Mouse (Mus musculus) heart, embryonic 16.5 days (tissue): Measurements from ENCODE around the gene Gm47841. TPM values are rescaled to one million over a fixed set of nuclear protein-coding genes. Genes with fewer than 3 reads are reported as not detected.

Experiments used
- ATAC-seq: fragments of 200-750 bp; cut with Nextera tagmentation; replicated peaks from 2 replicates; pipeline ENCODE4 v1.8.0; 2017; ENCODE audit warnings: moderate number of reproducible peaks; ENCODE audit not compliant: insufficient read depth, low FRiP score; ENCODE audit errors: extremely low read depth
- H3K27ac ChIP-seq: fragments of 300-500 bp; sonication (generic); 2 replicates; pipeline ENCODE4 v1.5.1; 2014; ENCODE audit warnings: mild to moderate bottlenecking, low read length, control low read depth, moderate library complexity
- H3K27me3 ChIP-seq: fragments of 300-500 bp; sonication (generic); 2 replicates; pipeline ENCODE4 v1.6.1; 2014; ENCODE audit warnings: low read length, mixed read lengths; ENCODE audit not compliant: control insufficient read depth, insufficient read depth
- H3K36me3 ChIP-seq: fragments of 300-500 bp; sonication (generic); 2 replicates; pipeline ENCODE4 v1.6.1; 2014; ENCODE audit not compliant: control insufficient read depth, insufficient read depth
- H3K4me1 ChIP-seq: fragments of 300-500 bp; sonication (generic); 2 replicates; pipeline ENCODE4 v1.6.1; 2014; ENCODE audit warnings: low read length, mixed read lengths; ENCODE audit not compliant: control insufficient read depth, insufficient read depth
- H3K4me2 ChIP-seq: fragments of 300-500 bp; sonication (generic); 2 replicates; pipeline ENCODE4 v1.6.1; 2014; ENCODE audit warnings: low read depth, mild to moderate bottlenecking, control low read depth, low read length
- H3K4me3 ChIP-seq: fragments of 300-500 bp; sonication (generic); 2 replicates; pipeline ENCODE4 v1.5.1; 2014; ENCODE audit warnings: mild to moderate bottlenecking, control low read depth, low read length
- H3K9ac ChIP-seq: fragments of 300-500 bp; sonication (generic); 2 replicates; pipeline ENCODE4 v1.6.1; 2014; ENCODE audit warnings: low read length, control low read depth
- H3K9me3 ChIP-seq: fragments of 300-500 bp; sonication (generic); replicated peaks from 2 replicates; pipeline ENCODE4 v1.6.1; 2016; ENCODE audit warnings: low read length; ENCODE audit not compliant: control insufficient read depth
- WGBS: fragments of 180-500 bp; shearing (Covaris S2); extraction: QIAGEN DNeasy Blood & Tissue Kit; methylation state at CpG from one replicate; pipeline ENCODE4 v1.1.7; 2014; 5-methylcytosine and 5-hydroxymethylcytosine counted together
- polyA plus RNA-seq: library from polyadenylated mRNA; unstranded; fragments of >200 nt; fragmentation: Nextera tagmentation; extraction: Ambion mirVana; gene quantifications from 2 replicates; pipeline ENCODE4 v1.2.1, GENCODE M21; 2015

The Gm47841 gene
- polyA plus RNA-seq, 1 experiment from 2014 or later, result not detected

DNA sequence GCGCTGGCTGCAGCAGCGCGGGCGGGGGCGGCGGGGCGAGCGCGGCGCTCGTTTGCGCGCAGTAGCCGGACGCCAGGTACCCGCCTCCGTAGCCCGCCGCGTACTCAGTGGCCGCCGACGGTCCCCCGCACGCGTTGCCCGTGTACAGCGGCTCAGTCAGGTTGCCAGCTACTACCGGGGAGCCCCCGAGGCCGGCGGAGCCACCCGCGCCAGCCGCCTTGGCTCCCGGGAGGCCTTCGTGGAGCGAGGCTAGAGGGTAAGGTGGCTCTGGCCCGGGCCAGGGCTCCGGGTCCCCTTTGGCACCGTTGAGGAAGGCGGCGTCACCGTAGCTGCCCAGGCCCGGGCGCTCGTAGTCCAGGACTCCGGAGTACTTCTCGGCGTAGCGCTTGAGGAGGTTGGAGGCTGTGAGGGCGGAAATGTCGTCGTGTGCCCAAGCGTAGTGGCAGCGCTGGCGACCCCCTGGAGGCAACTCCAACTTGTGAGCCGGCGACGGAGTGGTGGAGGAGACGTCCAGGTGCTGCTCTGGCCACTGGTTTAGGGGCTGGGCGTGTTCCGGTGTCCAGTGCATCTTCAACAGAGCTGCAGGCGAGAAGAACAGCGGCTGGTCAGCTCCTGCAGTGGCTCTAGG is 6.7 kb upstream of the Gm47841 start:
- H3K4me3 ChIP-seq, result peak overlapping the region; percentile 46
- no peaks in the 10 kb centered on the region for H3K36me3 ChIP-seq
- ATAC-seq, result no peak
- H3K9me3 ChIP-seq, result no peaks in the 10 kb centered on the region
- 20% methylated on average over 54 of the region's 65 CpGs for WGBS
- peaks cover 3% of the 10 kb centered on the region; the same call in 1 of the 2 replicates for H3K4me1 ChIP-seq
- H3K27ac ChIP-seq, result no peak overlapping the region
- peaks cover 70% of the 10 kb centered on the region for H3K27me3 ChIP-seq
- H3K9ac ChIP-seq, result no peak overlapping the region
- H3K4me2 ChIP-seq, result peak overlapping the region; percentile 66

DNA sequence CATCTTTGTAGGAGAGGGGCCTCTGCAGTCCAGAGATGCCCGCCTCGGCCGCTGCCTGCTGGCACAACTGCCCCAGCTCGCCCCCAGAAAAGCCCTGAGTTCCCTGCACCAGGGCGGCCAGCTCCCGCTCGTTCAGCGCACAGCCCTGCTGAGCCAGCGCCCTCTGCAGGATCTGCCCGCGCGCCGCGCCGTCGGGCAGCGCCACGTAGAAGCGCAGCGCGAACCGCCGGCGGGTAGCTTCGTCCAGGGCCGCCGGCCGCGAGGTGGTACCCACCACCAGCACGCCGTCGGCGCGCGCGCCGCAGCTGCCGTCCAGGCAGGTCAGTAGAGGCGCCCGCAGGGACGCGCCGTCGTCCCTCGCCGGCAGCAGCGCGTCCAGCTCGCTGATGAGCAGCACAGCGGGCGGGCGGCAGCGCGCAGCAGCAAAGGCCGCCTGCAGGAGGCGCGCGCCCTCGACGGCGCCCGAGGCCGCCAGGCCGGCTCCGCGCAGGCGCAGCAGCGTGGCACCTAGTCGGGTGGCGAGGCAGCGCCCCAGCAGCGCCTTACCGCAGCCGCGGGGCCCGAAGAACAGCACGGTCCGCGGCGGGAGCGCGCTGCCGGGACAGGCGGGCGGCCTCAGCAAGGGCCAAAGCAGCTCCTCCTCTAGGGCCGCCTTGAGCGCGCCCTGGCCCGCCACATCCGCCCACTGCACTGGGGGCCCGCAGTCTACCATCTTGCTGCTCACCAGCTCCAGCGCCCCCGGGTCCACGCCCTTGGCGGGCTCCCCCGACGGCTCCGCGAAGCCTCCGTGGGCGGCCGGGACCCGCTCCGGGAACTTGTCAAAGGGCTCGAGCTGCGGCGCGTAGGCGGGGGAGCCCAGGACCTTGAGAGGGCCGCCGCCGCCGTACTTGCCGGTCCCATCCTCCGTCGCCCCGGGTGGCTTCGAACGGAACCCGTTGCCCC is 5.6 kb upstream of the Gm47841 start:
- Histone ChIP-seq H3K4me3 (peak overlapping the region; percentile 46), H3K9me3 (no peaks in the 10 kb centered on the region), H3K36me3 (no peaks in the 10 kb centered on the region), H3K4me2 (peak overlapping the region; percentile 66), H3K9ac (no peak overlapping the region), H3K27ac (no peak overlapping the region), H3K4me1 (peaks cover 3% of the 10 kb centered on the region; the same call in 1 of the 2 replicates), H3K27me3 (peaks cover 82% of the 10 kb centered on the region)
- 25% methylated on average over 116 of the region's 120 CpGs for WGBS
- no peak; the same call in 1 of the 2 replicates for ATAC-seq

DNA sequence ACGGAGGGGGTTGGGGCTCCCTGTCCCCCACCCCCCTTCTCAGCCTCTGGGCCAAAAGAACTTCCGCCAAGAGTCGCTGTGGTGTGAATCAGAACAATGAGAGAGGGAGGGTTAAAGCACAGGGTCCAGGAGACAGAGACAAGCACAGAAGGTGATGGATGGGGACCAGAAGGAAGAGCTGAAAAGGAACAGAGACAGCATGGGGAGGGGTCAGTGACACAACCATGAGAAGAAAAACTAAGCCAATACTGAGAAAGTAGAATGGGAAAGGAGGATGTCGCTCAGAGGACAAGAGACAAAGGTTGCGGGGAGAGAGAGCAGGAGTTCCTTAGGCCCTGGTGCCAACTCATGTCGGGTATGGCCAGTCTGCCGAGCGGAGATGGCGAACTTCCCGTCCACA is 4.7 kb upstream of the Gm47841 start:
- no peak for ATAC-seq
- H3K36me3 ChIP-seq, result no peaks in the 10 kb centered on the region
- 74% methylated on average over 10 of the region's 10 CpGs for WGBS

DNA sequence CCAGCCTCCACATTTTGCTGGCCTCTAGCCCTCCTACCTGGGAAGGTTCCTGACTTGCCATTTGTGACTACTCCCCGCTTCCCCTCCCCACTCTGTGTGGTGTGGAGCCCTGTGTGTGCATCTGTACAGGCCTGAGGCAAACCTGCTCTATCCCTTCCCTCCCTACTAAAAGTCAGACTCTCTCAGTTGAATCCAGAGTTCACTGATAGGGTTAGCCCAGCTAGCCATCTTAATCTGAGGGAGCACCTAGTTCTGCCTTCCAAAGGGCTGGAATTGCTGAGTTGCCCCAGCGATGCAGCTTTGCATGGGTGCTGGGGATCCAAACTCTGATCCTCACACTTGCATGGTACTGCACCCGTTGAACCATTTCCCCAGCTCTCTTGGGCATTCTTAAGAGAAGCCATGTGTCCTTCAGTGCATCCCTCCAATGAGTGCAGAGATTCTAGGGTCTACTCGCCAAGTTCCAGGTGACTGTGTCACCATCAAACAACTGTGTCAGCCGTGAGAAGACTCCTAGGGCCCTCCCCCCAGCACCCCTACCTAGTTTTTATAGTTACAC is 1.2 kb upstream of the Gm47841 start:
- H3K27me3 ChIP-seq, result peaks cover 97% of the 10 kb centered on the region
- H3K27ac ChIP-seq, result no peak overlapping the region
- H3K9ac ChIP-seq, result no peak overlapping the region
- WGBS, result 54% methylated on average over 5 of the region's 5 CpGs
- H3K9me3 ChIP-seq, result no peaks in the 10 kb centered on the region
- ATAC-seq, result no peak
- peaks cover 16% of the 10 kb centered on the region for H3K4me1 ChIP-seq
- H3K4me2 ChIP-seq, result no peak overlapping the region
- H3K36me3 ChIP-seq, result no peaks in the 10 kb centered on the region
- no peak overlapping the region for H3K4me3 ChIP-seq

More for the DNA sequence above, 4.7 kb upstream of the Gm47841 start:
- no peak overlapping the region for H3K27ac ChIP-seq
- peaks cover 8% of the 10 kb centered on the region for H3K4me1 ChIP-seq
- H3K9ac ChIP-seq, result no peak overlapping the region
- peaks cover 89% of the 10 kb centered on the region for H3K27me3 ChIP-seq
- no peaks in the 10 kb centered on the region for H3K9me3 ChIP-seq
- no peak overlapping the region for H3K4me3 ChIP-seq
- no peak overlapping the region for H3K4me2 ChIP-seq

DNA sequence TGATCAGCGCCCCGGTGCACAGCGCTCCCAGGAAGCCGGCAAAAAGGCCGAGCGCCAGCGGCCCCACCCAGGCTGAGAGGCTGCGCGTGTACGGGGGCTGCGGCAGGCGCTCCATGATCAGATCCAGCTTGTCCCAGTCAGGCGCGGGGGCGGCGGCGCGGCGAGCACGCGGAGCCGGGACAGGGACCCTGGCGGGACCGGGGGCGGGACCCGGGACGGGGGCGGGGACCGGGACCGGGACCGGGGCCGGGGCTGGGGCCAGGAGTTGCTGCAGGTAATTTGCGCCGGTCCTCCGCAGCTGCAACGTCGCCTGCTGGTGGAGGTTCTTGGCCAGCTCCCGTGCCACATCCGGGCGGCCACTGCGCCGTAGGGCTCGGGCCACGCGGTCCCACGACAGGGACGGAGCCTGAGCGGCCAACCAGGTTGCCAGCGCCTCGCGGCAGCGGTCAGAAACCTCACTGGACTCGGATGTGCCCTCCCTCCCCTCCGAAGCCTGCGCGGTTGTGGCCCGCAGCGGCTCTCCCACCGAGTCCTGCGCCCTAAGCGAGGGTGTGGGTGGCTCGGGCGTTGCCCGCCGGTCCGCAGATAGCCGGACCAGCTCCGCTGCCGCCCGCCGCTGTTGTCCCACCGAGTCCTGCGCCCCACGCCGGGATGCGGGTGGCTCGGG is 537 bp downstream of the Gm47841 start:
- Histone ChIP-seq H3K27me3 (peaks cover 93% of the 10 kb centered on the region), H3K9me3 (no peaks in the 10 kb centered on the region), H3K36me3 (no peaks in the 10 kb centered on the region), H3K9ac (peak overlapping the region; percentile 62), H3K4me1 (peaks cover 16% of the 10 kb centered on the region), H3K27ac (no peak overlapping the region), H3K4me2 (peak overlapping the region; percentile 90), H3K4me3 (peak overlapping the region; percentile 59)
- WGBS, result under 1% methylated on average over 72 of the region's 77 CpGs
- peak; percentile 29; the same call in 1 of the 2 replicates for ATAC-seq

DNA sequence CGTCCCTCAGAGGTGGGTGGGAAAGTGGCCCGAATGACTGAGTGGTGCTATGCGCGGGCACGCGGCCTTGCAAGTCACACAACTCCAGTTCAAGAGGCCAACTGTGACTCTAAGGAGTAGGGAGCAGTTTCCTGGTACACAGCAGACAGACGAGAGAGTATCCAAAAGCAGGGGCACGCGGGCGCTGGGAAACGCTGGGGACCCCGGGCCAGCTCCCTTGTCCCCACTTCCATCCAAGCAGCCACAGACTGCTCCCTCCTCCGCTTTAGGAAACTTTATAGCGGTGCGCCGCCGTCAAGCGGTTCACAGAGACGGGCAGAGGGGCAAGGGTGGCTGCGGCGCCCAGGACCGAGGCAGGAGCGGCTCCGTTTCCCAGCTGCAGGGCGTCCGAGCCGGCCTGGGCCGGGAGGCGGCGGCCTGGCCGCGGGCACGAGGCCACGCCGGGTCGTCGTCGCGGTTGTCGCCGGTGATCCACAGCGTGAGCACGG is 1.1 kb downstream of the Gm47841 start:
- Histone ChIP-seq H3K9ac (peak overlapping the region; percentile 62), H3K9me3 (no peaks in the 10 kb centered on the region), H3K4me1 (peaks cover 16% of the 10 kb centered on the region), H3K27ac (no peak overlapping the region), H3K36me3 (no peaks in the 10 kb centered on the region), H3K4me2 (peak overlapping the region; percentile 90), H3K4me3 (peak overlapping the region; percentile 59), H3K27me3 (peaks cover 93% of the 10 kb centered on the region)
- whole genome bisulfite sequencing, result 4% methylated on average over 43 of the region's 43 CpGs
- no peak for ATAC-seq

DNA sequence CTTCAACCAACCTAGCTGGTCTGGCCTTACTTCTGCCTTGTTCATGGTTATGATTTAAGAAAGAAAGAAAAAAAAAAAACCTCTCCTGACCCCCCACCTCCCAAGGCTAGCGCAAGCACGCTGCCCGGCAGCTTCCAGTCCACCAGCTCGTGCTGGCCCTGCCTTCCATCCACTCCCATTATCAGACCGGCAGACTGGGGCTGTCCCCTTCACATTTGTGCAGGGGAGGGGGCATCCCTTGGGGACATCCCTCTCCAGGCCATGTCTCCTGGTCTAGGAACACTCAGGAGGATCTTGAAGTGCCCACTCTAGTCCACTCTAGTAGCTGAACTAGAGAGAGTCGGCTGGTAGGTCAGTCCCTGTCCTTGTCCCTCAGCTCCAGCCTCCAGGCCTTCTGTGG is 2.7 kb downstream of the Gm47841 start:
- Histone ChIP-seq H3K4me3 (no peak overlapping the region), H3K9ac (no peak overlapping the region), H3K4me1 (peaks cover 16% of the 10 kb centered on the region), H3K27ac (no peak overlapping the region), H3K9me3 (no peaks in the 10 kb centered on the region), H3K27me3 (peaks cover 95% of the 10 kb centered on the region), H3K4me2 (no peak overlapping the region), H3K36me3 (no peaks in the 10 kb centered on the region)
- no peak for ATAC-seq
- WGBS, result 35% methylated on average over 6 of the region's 6 CpGs

DNA sequence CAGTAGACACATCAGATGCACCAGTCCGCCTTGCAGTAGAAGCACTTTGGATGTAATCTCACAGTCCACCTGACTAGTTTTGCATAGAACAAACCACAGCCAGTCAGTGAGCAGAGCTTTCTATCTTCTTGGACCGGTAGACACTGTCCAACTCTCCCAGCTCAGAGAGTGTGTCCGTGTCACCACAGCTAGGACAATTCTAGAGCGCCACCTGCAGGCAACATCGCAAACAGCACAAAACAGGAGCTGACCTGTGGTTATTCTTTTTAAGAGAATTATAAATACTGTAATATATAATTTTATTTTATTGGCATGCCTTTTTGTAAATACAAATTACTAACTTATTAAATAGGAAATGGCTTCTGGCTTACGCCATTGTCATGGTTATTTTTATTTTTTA is 4.6 kb downstream of the Gm47841 start:
- Histone ChIP-seq H3K27ac (no peak overlapping the region), H3K9me3 (no peaks in the 10 kb centered on the region), H3K4me3 (no peak overlapping the region), H3K36me3 (no peaks in the 10 kb centered on the region), H3K27me3 (peaks cover 88% of the 10 kb centered on the region), H3K9ac (no peak overlapping the region), H3K4me1 (peaks cover 16% of the 10 kb centered on the region), H3K4me2 (no peak overlapping the region)
- ATAC-seq, result no peak
- 22% methylated on average over 6 of the region's 6 CpGs for WGBS
